Mouse (Mus musculus): ENCODE measurements around the gene Uaca. TPM values are rescaled to one million over a fixed set of nuclear protein-coding genes. Genes with fewer than 3 reads are reported as not detected.
A peak's percentile ranks its signal among the peaks of the same experiment; 100 is the strongest.

The Uaca gene
- polyA plus RNA-seq, 1 experiment from 2014 or later: 32.6 TPM

- Histone ChIP-seq H3K9me3 (replicated peaks) (no peaks in the 10 kb centered on the region), H3K4me2 (replicated peaks) (no peak overlapping the region), H3K4me3 (no peak overlapping the region), H3K27me3 (no peaks in the 10 kb centered on the region), H3K9ac (no peak overlapping the region), H3K27ac (no peak overlapping the region), H3K4me1 (no peaks in the 10 kb centered on the region), H3K36me3 (no peaks in the 10 kb centered on the region)
- WGBS: 67% methylated on average over 10 of the region's 10 CpGs
- no peak for ATAC-seq (ENCODE audit: low FRiP score)
These were observed 34.8 kb upstream of the Uaca start for GRCm38 (mm10) chr9:60759436-60760007.

- WGBS: 37% methylated on average over 2 of the region's 2 CpGs
- H3K9ac ChIP-seq: no peak overlapping the region
- ATAC-seq (ENCODE audit: low FRiP score): no peak
- H3K27me3 ChIP-seq: no peaks in the 10 kb centered on the region
- no peak overlapping the region for H3K27ac ChIP-seq
- H3K4me3 ChIP-seq: no peak overlapping the region
- no peaks in the 10 kb centered on the region for H3K4me1 ChIP-seq
- no peaks in the 10 kb centered on the region for H3K36me3 ChIP-seq
- no peaks in the 10 kb centered on the region for H3K9me3 ChIP-seq (replicated peaks)
- no peak overlapping the region for H3K4me2 ChIP-seq (replicated peaks)
These were observed 29.2 kb upstream of the Uaca start for GRCm38 (mm10) chr9:60765181-60765580.

GRCm38 (mm10) chr9:60768393-60768792 is 25.9 kb upstream of the Uaca start:
- H3K9ac ChIP-seq: no peak overlapping the region
- no peak overlapping the region for H3K4me2 ChIP-seq (replicated peaks)
- ATAC-seq (ENCODE audit: low FRiP score): no peak
- no peaks in the 10 kb centered on the region for H3K27me3 ChIP-seq
- 0 out of 2 replicates have a peak, but pooled peaks cover 4% of the 10 kb centered on the region for H3K9me3 ChIP-seq (replicated peaks)
- H3K4me1 ChIP-seq: no peaks in the 10 kb centered on the region
- H3K27ac ChIP-seq: no peak overlapping the region
- no peaks in the 10 kb centered on the region for H3K36me3 ChIP-seq
- WGBS: 63% methylated on average over 9 of the region's 9 CpGs
- H3K4me3 ChIP-seq: no peak overlapping the region

- 78% methylated on average over 6 of the region's 6 CpGs for WGBS
- no peak overlapping the region for H3K9ac ChIP-seq
- no peaks in the 10 kb centered on the region for H3K36me3 ChIP-seq
- no peak for ATAC-seq (ENCODE audit: low FRiP score)
- H3K4me2 ChIP-seq (replicated peaks): no peak overlapping the region
- no peak overlapping the region for H3K4me3 ChIP-seq
- H3K9me3 ChIP-seq (replicated peaks): 0 out of 2 replicates have a peak, but pooled peaks cover 4% of the 10 kb centered on the region
- H3K27ac ChIP-seq: no peak overlapping the region
- no peaks in the 10 kb centered on the region for H3K4me1 ChIP-seq
- no peaks in the 10 kb centered on the region for H3K27me3 ChIP-seq
These were observed 24.6 kb upstream of the Uaca start for GRCm38 (mm10) chr9:60769711-60770111.

- Histone ChIP-seq H3K9ac (no peak overlapping the region), H3K27ac (no peak overlapping the region), H3K9me3 (replicated peaks) (0 out of 2 replicates have a peak, but pooled peaks cover 4% of the 10 kb centered on the region), H3K4me1 (no peaks in the 10 kb centered on the region), H3K4me2 (replicated peaks) (no peak overlapping the region), H3K27me3 (no peaks in the 10 kb centered on the region), H3K36me3 (no peaks in the 10 kb centered on the region), H3K4me3 (no peak overlapping the region)
- no peak for ATAC-seq (ENCODE audit: low FRiP score)
- 86% methylated on average over 2 of the region's 2 CpGs for WGBS
These were observed 20.6 kb upstream of the Uaca start for GRCm38 (mm10) chr9:60773713-60774112.

GRCm38 (mm10) chr9:60776899-60777298 is 17.4 kb upstream of the Uaca start:
- no peaks in the 10 kb centered on the region for H3K4me1 ChIP-seq
- no peak overlapping the region for H3K9ac ChIP-seq
- H3K4me2 ChIP-seq (replicated peaks): no peak overlapping the region
- no peak overlapping the region for H3K4me3 ChIP-seq
- no peaks in the 10 kb centered on the region for H3K36me3 ChIP-seq
- H3K9me3 ChIP-seq (replicated peaks): 0 out of 2 replicates have a peak, but pooled peaks cover 4% of the 10 kb centered on the region
- H3K27me3 ChIP-seq: no peaks in the 10 kb centered on the region
- no peak overlapping the region for H3K27ac ChIP-seq
- 91% methylated on average over 9 of the region's 9 CpGs for WGBS
- ATAC-seq (ENCODE audit: low FRiP score): no peak

- Histone ChIP-seq H3K4me3 (no peak overlapping the region), H3K4me2 (replicated peaks) (no peak overlapping the region), H3K9me3 (replicated peaks) (no peaks in the 10 kb centered on the region), H3K27me3 (no peaks in the 10 kb centered on the region), H3K36me3 (no peaks in the 10 kb centered on the region), H3K4me1 (no peaks in the 10 kb centered on the region), H3K9ac (no peak overlapping the region), H3K27ac (no peak overlapping the region)
- no peak for ATAC-seq (ENCODE audit: low FRiP score)
- WGBS: 81% methylated on average over 9 of the region's 9 CpGs
These were observed 12.1 kb upstream of the Uaca start for GRCm38 (mm10) chr9:60782057-60782789.

GRCm38 (mm10) chr9:60785069-60785468 is 9.3 kb upstream of the Uaca start:
- 66% methylated on average over 4 of the region's 4 CpGs for WGBS
- H3K4me1 ChIP-seq: no peaks in the 10 kb centered on the region
- no peaks in the 10 kb centered on the region for H3K9me3 ChIP-seq (replicated peaks)
- no peak overlapping the region for H3K4me3 ChIP-seq
- H3K27me3 ChIP-seq: no peaks in the 10 kb centered on the region
- H3K9ac ChIP-seq: no peak overlapping the region
- no peak overlapping the region for H3K27ac ChIP-seq
- H3K4me2 ChIP-seq (replicated peaks): no peak overlapping the region
- no peaks in the 10 kb centered on the region for H3K36me3 ChIP-seq
- ATAC-seq (ENCODE audit: low FRiP score): no peak

- Histone ChIP-seq H3K4me1 (no peaks in the 10 kb centered on the region), H3K27me3 (0 out of 2 replicates have a peak, but pooled peaks cover 1% of the 10 kb centered on the region), H3K9me3 (replicated peaks) (no peaks in the 10 kb centered on the region), H3K27ac (no peak overlapping the region), H3K4me2 (replicated peaks) (no peak overlapping the region), H3K9ac (no peak overlapping the region), H3K4me3 (no peak overlapping the region), H3K36me3 (no peaks in the 10 kb centered on the region)
- WGBS: 13% methylated on average over 2 of the region's 2 CpGs
- no peak for ATAC-seq (ENCODE audit: low FRiP score)
These were observed 6.7 kb upstream of the Uaca start for GRCm38 (mm10) chr9:60787517-60788110.

GRCm38 (mm10) chr9:60790282-60790681 is 4.1 kb upstream of the Uaca start:
- Histone ChIP-seq H3K27ac (no peak overlapping the region), H3K9me3 (replicated peaks) (no peaks in the 10 kb centered on the region), H3K4me1 (peaks cover 10% of the 10 kb centered on the region; the same call in 1 of the 2 replicates), H3K36me3 (no peaks in the 10 kb centered on the region), H3K4me2 (replicated peaks) (no peak overlapping the region), H3K4me3 (no peak overlapping the region), H3K9ac (no peak overlapping the region), H3K27me3 (0 out of 2 replicates have a peak, but pooled peaks cover 6% of the 10 kb centered on the region)
- 89% methylated on average over 2 of the region's 2 CpGs for WGBS
- no peak for ATAC-seq (ENCODE audit: low FRiP score)

GRCm38 (mm10) chr9:60794841-60795351 is 554 bp downstream of the Uaca start:
- Histone ChIP-seq H3K9ac (peak overlapping the region; percentile 83), H3K36me3 (no peaks in the 10 kb centered on the region), H3K4me1 (peaks cover 13% of the 10 kb centered on the region; the same call in 1 of the 2 replicates), H3K9me3 (replicated peaks) (no peaks in the 10 kb centered on the region), H3K4me3 (peak overlapping the region; percentile 81), H3K27ac (no peak overlapping the region), H3K4me2 (replicated peaks) (peak overlapping the region; percentile 99), H3K27me3 (0 out of 2 replicates have a peak, but pooled peaks cover 6% of the 10 kb centered on the region)
- WGBS: 2% methylated on average over 29 of the region's 30 CpGs
- ATAC-seq (ENCODE audit: low FRiP score): no peak; the same call in none of the 2 replicates

- WGBS: 84% methylated on average over 7 of the region's 7 CpGs
- no peak for ATAC-seq (ENCODE audit: low FRiP score)
- H3K4me3 ChIP-seq: 0 out of 2 replicates have a peak overlapping the region, but pooled peaks have one; percentile 4
These were observed 1.7 kb downstream of the Uaca start for GRCm38 (mm10) chr9:60796076-60796475.

More at GRCm38 (mm10) chr9:60796076-60796475, 1.7 kb downstream of the Uaca start:
- H3K27ac ChIP-seq: no peak overlapping the region
- H3K36me3 ChIP-seq: no peaks in the 10 kb centered on the region
- no peaks in the 10 kb centered on the region for H3K9me3 ChIP-seq (replicated peaks)
- H3K9ac ChIP-seq: no peak overlapping the region
- H3K4me2 ChIP-seq (replicated peaks): no peak overlapping the region
- H3K4me1 ChIP-seq: peaks cover 13% of the 10 kb centered on the region; the same call in 1 of the 2 replicates
- 0 out of 2 replicates have a peak, but pooled peaks cover 6% of the 10 kb centered on the region for H3K27me3 ChIP-seq

Data from hindbrain, embryonic 12.5 days (tissue).